ENCODE assay signal across 17 mouse cellular contexts in the genomic region with DNA sequence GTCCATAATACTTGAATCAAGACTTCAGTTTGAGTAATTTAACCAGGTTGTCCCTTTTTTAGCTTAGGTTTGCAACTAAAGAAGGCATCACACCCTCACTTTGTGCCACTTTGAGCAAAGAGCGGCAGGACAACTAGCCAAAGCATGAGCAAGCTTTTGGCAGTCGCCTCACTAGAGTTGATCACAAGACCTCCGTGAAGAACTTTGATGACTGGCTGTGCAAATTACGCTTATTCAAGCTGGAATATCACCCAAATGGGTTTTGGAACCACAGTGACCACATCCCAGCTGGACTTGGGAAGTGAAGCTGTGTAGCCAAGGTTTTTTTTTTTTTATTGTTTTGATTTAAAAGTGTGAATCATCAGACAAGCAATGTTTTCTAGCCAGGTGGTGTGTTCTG. TPM values are rescaled to one million over a fixed set of nuclear protein-coding genes. Genes with fewer than 3 reads are reported as not detected.
DNase-seq lines count a peak whose midpoint lies in the region.
"Had no signal": no experiment of that assay in that cellular context is flagged by ENCODE, and none has a peak within 500 bp of the region (broad histone marks: within the 10 kb centered on the region; RNA-seq: fewer than 3 reads in every experiment).

No protein-coding gene starts in this region.

- peak; percentile 25 for DNase-seq in adrenal gland, postnatal 14 days
- DNase-seq in adrenal gland, postnatal 25 days: no peak
- peak; percentile 42 for DNase-seq in lung, postnatal 10 days
- DNase-seq in lung, postnatal 14 days: no peak
- peak; percentile 62 for DNase-seq in Muller cell, postnatal 12 days (ENCODE audit: inconsistent ontology term)
- DNase-seq in gastrocnemius, postnatal 25 days: peak; percentile 29
- DNase-seq in layer of hippocampus, adult 9-10 months (ENCODE audit: low spot score): no peak
- no peak for DNase-seq in kidney, postnatal 36 days
- DNase-seq: B cell, adult 2 months; cerebellum, adult 18-20 months; cerebellum, postnatal 14 days; heart, postnatal 36 days; kidney, adult 9 months; kidney, postnatal 10 days; right cerebral cortex, postnatal 25 days; spleen, adult 18-20 months; thymus, postnatal 25 days had no signal

RNA-seq across cellular contexts. Expression of a gene that starts 54.9 kb away (rescaled TPM):
- total RNA-seq in adrenal gland, postnatal 14 days (2021): 7.7 and 8.3 TPM in 2 replicates
- total RNA-seq in adrenal gland, postnatal 25 days (2021): 7.9 and 9.9 TPM in 2 replicates
- total RNA-seq in gastrocnemius, postnatal 25 days (2021): 1 to 10 TPM; 2.2 to 2.9 TPM

Comparison
In these comparisons a context has a peak if more than half of its experiments do, and no peak if none do; other contexts are left out.
1. DNase-seq: peak in adrenal gland, postnatal 14 days (single experiment), lung, postnatal 10 days (single experiment), Muller cell, postnatal 12 days (single experiment) and gastrocnemius, postnatal 25 days (single experiment); none in adrenal gland, postnatal 25 days (single experiment), lung, postnatal 14 days (single experiment), layer of hippocampus, adult 9-10 months (single experiment) and kidney, postnatal 36 days (0 of 2).